Mouse (Mus musculus) lung, adult 2 months (tissue): ENCODE data around the gene Gm37240.

Experiments
- CTCF ChIP-seq: fragments of 200-500 bp; IDR thresholded peaks from 2 replicates; pipeline ENCODE4 v1.5.1; 2011; ENCODE audit warnings: mild to moderate bottlenecking, low read length, control low read depth; ENCODE audit not compliant: insufficient read depth
- POLR2A ChIP-seq: fragments of 200-500 bp; IDR thresholded peaks from 2 replicates; pipeline ENCODE4 v1.6.1; 2011; ENCODE audit warnings: low read depth, mild to moderate bottlenecking, control low read depth, low read length, borderline replicate concordance; ENCODE audit errors: extremely low read depth

- TF ChIP-seq CTCF (no peak), POLR2A (no peak)
These were observed 1268.3 kb downstream of the Gm37240 start for GRCm38 (mm10) chr3:84619056-84619455.
